Mouse (Mus musculus): ENCODE measurements around the gene Fkbp6. TPM values are rescaled to one million over a fixed set of nuclear protein-coding genes. Genes with fewer than 3 reads are reported as not detected.

The Fkbp6 gene
- polyA plus RNA-seq, 1 experiment from 2014 or later = not detected

DNA sequence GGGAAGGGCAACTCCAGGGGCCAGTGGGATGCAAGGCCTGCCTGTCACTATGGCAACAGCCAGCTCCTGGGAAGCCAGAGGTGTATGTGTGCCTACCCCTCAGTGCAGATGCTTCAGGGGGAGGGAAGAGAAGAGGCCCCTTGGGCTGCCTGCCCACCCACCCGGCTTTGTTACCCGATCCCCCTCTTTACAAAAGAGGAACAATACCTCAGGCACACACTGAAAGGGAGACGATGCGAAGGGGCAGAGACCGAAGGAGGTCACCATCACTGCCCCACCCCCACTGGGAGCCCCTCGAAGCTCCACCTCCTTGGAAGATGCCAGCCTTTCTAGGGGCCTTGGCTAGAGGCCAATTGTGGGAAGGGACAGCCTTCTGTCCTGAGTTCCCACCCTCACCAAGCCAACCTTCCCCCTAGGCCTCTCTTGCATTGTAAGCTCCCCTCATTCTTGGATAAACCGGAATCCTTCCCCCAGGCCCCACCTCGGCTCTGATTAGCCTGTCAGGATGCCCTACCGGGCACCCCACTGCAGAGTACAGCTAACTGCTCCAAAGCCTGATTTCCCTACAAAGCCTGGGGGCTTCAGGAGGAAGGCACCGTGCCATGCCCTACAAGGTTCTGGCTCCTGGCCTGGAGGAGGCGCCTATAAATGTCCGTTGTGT lies 96.0 kb downstream of the Fkbp6 start:
- Histone ChIP-seq H3K4me3 (ENCODE audit: low read depth, low read length) (no peak overlapping the region), H3K9me3 (replicated peaks; ENCODE audit: control insufficient read depth, low read length) (no peaks in the 10 kb centered on the region), H3K36me3 (replicated peaks; ENCODE audit: control insufficient read depth, insufficient read depth, low read depth, low read length) (no peaks in the 10 kb centered on the region), H3K27me3 (ENCODE audit: control insufficient read depth, insufficient read depth, low read length) (peaks cover 18% of the 10 kb centered on the region), H3K27ac (replicated peaks; ENCODE audit: low read depth, low read length) (peak overlapping the region; percentile 56), H3K4me1 (ENCODE audit: control insufficient read depth, insufficient read depth, low read length) (peaks cover 5% of the 10 kb centered on the region; the same call in 1 of the 2 replicates), H3K9ac (replicated peaks; ENCODE audit: low read length) (peak overlapping the region; percentile 38; the same call in 1 of the 2 replicates), H3K4me2 (ENCODE audit: low read depth, low read length) (no peak overlapping the region)
- ATAC-seq (replicated peaks; ENCODE audit: insufficient number of reproducible peaks, low FRiP score, low TSS enrichment, low read depth) (peak; percentile 76), DNase-seq (ENCODE audit: low spot score) (peak; percentile 81)
- WGBS = 4% methylated on average over 12 of the region's 12 CpGs

- Histone ChIP-seq H3K27me3 (ENCODE audit: control insufficient read depth, insufficient read depth, low read length) (peaks cover 18% of the 10 kb centered on the region), H3K9ac (replicated peaks; ENCODE audit: low read length) (peak within 1 kb of the TSS; percentile 57), H3K36me3 (replicated peaks; ENCODE audit: control insufficient read depth, insufficient read depth, low read depth, low read length) (no peaks in the 10 kb centered on the region; the same call in 1 of the 2 replicates), H3K4me3 (ENCODE audit: low read depth, low read length) (peak within 1 kb of the TSS; percentile 55), H3K27ac (replicated peaks; ENCODE audit: low read depth, low read length) (no peak within 1 kb of the TSS), H3K4me1 (ENCODE audit: control insufficient read depth, insufficient read depth, low read length) (peaks cover 5% of the 10 kb centered on the region; the same call in 1 of the 2 replicates), H3K4me2 (ENCODE audit: low read depth, low read length) (peak within 1 kb of the TSS; percentile 99), H3K9me3 (replicated peaks; ENCODE audit: control insufficient read depth, low read length) (no peaks in the 10 kb centered on the region)
- WGBS = 1% methylated on average over 45 of the region's 51 CpGs
- DNase-seq (ENCODE audit: low spot score) = peak; percentile 97
- ATAC-seq (replicated peaks; ENCODE audit: insufficient number of reproducible peaks, low FRiP score, low TSS enrichment, low read depth) = peak; percentile 42
Observed at GRCm38 (mm10) chr5:135251079-135251454, 98.8 kb downstream of the Fkbp6 start, which contains the start of gene Fzd9. TSS of gene Fzd9 (minus strand) at chr5:135251230.

- peak overlapping the region; percentile 99 for H3K4me2 ChIP-seq (ENCODE audit: low read depth, low read length)
- DNase-seq (ENCODE audit: low spot score) (peak; percentile 16), ATAC-seq (replicated peaks; ENCODE audit: insufficient number of reproducible peaks, low FRiP score, low TSS enrichment, low read depth) (peak; percentile 35; the same call in 1 of the 2 replicates)
- WGBS = 2% methylated on average over 91 of the region's 92 CpGs
- no peaks in the 10 kb centered on the region for H3K9me3 ChIP-seq (replicated peaks; ENCODE audit: control insufficient read depth, low read length)
- H3K4me1 ChIP-seq (ENCODE audit: control insufficient read depth, insufficient read depth, low read length) = peaks cover 5% of the 10 kb centered on the region; the same call in 1 of the 2 replicates
- peaks cover 18% of the 10 kb centered on the region for H3K27me3 ChIP-seq (ENCODE audit: control insufficient read depth, insufficient read depth, low read length)
- peak overlapping the region; percentile 57 for H3K9ac ChIP-seq (replicated peaks; ENCODE audit: low read length)
- H3K36me3 ChIP-seq (replicated peaks; ENCODE audit: control insufficient read depth, insufficient read depth, low read depth, low read length) = no peaks in the 10 kb centered on the region; the same call in 1 of the 2 replicates
- peak overlapping the region; percentile 55 for H3K4me3 ChIP-seq (ENCODE audit: low read depth, low read length)
- H3K27ac ChIP-seq (replicated peaks; ENCODE audit: low read depth, low read length) = no peak overlapping the region
Observed at GRCm38 (mm10) chr5:135250186-135251078, 99.4 kb downstream of the Fkbp6 start.

- H3K9me3 ChIP-seq (replicated peaks; ENCODE audit: control insufficient read depth, low read length) = no peaks in the 10 kb centered on the region
- H3K4me2 ChIP-seq (ENCODE audit: low read depth, low read length) = no peak overlapping the region
- DNase-seq (ENCODE audit: low spot score) = no peak
- H3K27ac ChIP-seq (replicated peaks; ENCODE audit: low read depth, low read length) = no peak overlapping the region
- 87% methylated on average over 16 of the region's 16 CpGs for WGBS
- no peak for ATAC-seq (replicated peaks; ENCODE audit: insufficient number of reproducible peaks, low FRiP score, low TSS enrichment, low read depth)
- no peak overlapping the region for H3K4me3 ChIP-seq (ENCODE audit: low read depth, low read length)
- H3K27me3 ChIP-seq (ENCODE audit: control insufficient read depth, insufficient read depth, low read length) = peaks cover 18% of the 10 kb centered on the region
- no peak overlapping the region for H3K9ac ChIP-seq (replicated peaks; ENCODE audit: low read length)
- peaks cover 5% of the 10 kb centered on the region; the same call in 1 of the 2 replicates for H3K4me1 ChIP-seq (ENCODE audit: control insufficient read depth, insufficient read depth, low read length)
- H3K36me3 ChIP-seq (replicated peaks; ENCODE audit: control insufficient read depth, insufficient read depth, low read depth, low read length) = peaks cover 6% of the 10 kb centered on the region
Observed at GRCm38 (mm10) chr5:135248956-135249676, 100.7 kb downstream of the Fkbp6 start.

DNA sequence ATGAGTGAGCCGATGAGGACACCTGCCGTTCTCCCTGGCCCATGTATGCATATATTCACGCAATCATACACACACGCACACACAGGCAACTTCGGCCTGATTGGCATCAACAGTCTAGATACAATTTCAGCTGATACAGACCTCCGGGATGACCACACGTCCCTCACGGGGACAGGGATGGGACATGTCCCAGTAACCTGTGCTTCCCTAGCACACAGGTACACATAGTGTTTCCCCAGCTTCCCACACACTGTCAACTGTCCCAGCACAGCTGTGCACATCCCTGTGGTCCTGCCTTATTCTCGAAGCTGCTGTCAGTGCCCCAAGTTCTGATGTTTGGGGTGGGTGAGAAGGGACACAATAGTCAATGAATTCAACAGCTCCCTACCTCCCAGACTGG lies 102.5 kb downstream of the Fkbp6 start:
- H3K36me3 ChIP-seq (replicated peaks; ENCODE audit: control insufficient read depth, insufficient read depth, low read depth, low read length) = peaks cover 19% of the 10 kb centered on the region
- H3K4me3 ChIP-seq (ENCODE audit: low read depth, low read length) = no peak overlapping the region
- H3K9ac ChIP-seq (replicated peaks; ENCODE audit: low read length) = no peak overlapping the region
- ATAC-seq (replicated peaks; ENCODE audit: insufficient number of reproducible peaks, low FRiP score, low TSS enrichment, low read depth) = no peak
- 81% methylated on average over 9 of the region's 9 CpGs for WGBS
- H3K4me2 ChIP-seq (ENCODE audit: low read depth, low read length) = no peak overlapping the region
- no peaks in the 10 kb centered on the region for H3K9me3 ChIP-seq (replicated peaks; ENCODE audit: control insufficient read depth, low read length)
- peaks cover 5% of the 10 kb centered on the region; the same call in 1 of the 2 replicates for H3K4me1 ChIP-seq (ENCODE audit: control insufficient read depth, insufficient read depth, low read length)
- no peak for DNase-seq (ENCODE audit: low spot score)
- no peak overlapping the region for H3K27ac ChIP-seq (replicated peaks; ENCODE audit: low read depth, low read length)
- peaks cover 18% of the 10 kb centered on the region for H3K27me3 ChIP-seq (ENCODE audit: control insufficient read depth, insufficient read depth, low read length)

GRCm38 (mm10) chr5:135246531-135246930 lies 103.3 kb downstream of the Fkbp6 start:
- H3K9me3 ChIP-seq (replicated peaks; ENCODE audit: control insufficient read depth, low read length) = no peaks in the 10 kb centered on the region
- DNase-seq (ENCODE audit: low spot score) (no peak), ATAC-seq (replicated peaks; ENCODE audit: insufficient number of reproducible peaks, low FRiP score, low TSS enrichment, low read depth) (no peak)
- H3K4me1 ChIP-seq (ENCODE audit: control insufficient read depth, insufficient read depth, low read length) = peaks cover 5% of the 10 kb centered on the region; the same call in 1 of the 2 replicates
- 74% methylated on average over 4 of the region's 4 CpGs for WGBS
- no peak overlapping the region for H3K27ac ChIP-seq (replicated peaks; ENCODE audit: low read depth, low read length)
- no peak overlapping the region for H3K4me2 ChIP-seq (ENCODE audit: low read depth, low read length)
- no peak overlapping the region for H3K9ac ChIP-seq (replicated peaks; ENCODE audit: low read length)
- H3K27me3 ChIP-seq (ENCODE audit: control insufficient read depth, insufficient read depth, low read length) = peaks cover 18% of the 10 kb centered on the region
- H3K4me3 ChIP-seq (ENCODE audit: low read depth, low read length) = no peak overlapping the region
- peaks cover 19% of the 10 kb centered on the region for H3K36me3 ChIP-seq (replicated peaks; ENCODE audit: control insufficient read depth, insufficient read depth, low read depth, low read length)

GRCm38 (mm10) chr5:135243166-135243565 lies 106.7 kb downstream of the Fkbp6 start:
- no peaks in the 10 kb centered on the region for H3K4me1 ChIP-seq (ENCODE audit: control insufficient read depth, insufficient read depth, low read length)
- H3K4me3 ChIP-seq (ENCODE audit: low read depth, low read length) = no peak overlapping the region
- WGBS = 100% methylated on average over 1 of the region's 1 CpGs
- no peak overlapping the region for H3K27ac ChIP-seq (replicated peaks; ENCODE audit: low read depth, low read length)
- no peak overlapping the region for H3K9ac ChIP-seq (replicated peaks; ENCODE audit: low read length)
- H3K4me2 ChIP-seq (ENCODE audit: low read depth, low read length) = no peak overlapping the region
- H3K27me3 ChIP-seq (ENCODE audit: control insufficient read depth, insufficient read depth, low read length) = no peaks in the 10 kb centered on the region
- peaks cover 45% of the 10 kb centered on the region for H3K36me3 ChIP-seq (replicated peaks; ENCODE audit: control insufficient read depth, insufficient read depth, low read depth, low read length)
- no peak for ATAC-seq (replicated peaks; ENCODE audit: insufficient number of reproducible peaks, low FRiP score, low TSS enrichment, low read depth)
- no peaks in the 10 kb centered on the region for H3K9me3 ChIP-seq (replicated peaks; ENCODE audit: control insufficient read depth, low read length)
- no peak for DNase-seq (ENCODE audit: low spot score)

Measured in embryonic facial prominence, embryonic 11.5 days (tissue).